Mouse (Mus musculus): ENCODE results near the gene Morc3. TPM values are rescaled to one million over a fixed set of nuclear protein-coding genes. Genes with fewer than 3 reads are reported as not detected.

Gene Morc3
- polyA plus RNA-seq, 1 experiment from 2014 or later = 33.4 TPM

GRCm38 (mm10) chr16:93917712-93918678 is 86.1 kb downstream of the Morc3 start:
- no peaks in the 10 kb centered on the region for H3K36me3 ChIP-seq
- peaks cover 4% of the 10 kb centered on the region; the same call in 1 of the 2 replicates for H3K4me1 ChIP-seq
- no peak overlapping the region for H3K9ac ChIP-seq
- H3K4me2 ChIP-seq (replicated peaks) = peak overlapping the region; percentile 47
- 46% methylated on average over 19 of the region's 22 CpGs for WGBS
- 0 out of 2 replicates have a peak, but pooled peaks cover 2% of the 10 kb centered on the region for H3K27me3 ChIP-seq
- H3K4me3 ChIP-seq = no peak overlapping the region
- H3K9me3 ChIP-seq (replicated peaks) = no peaks in the 10 kb centered on the region
- H3K27ac ChIP-seq = no peak overlapping the region
- peak; percentile 50; the same call in 1 of the 2 replicates for ATAC-seq (ENCODE audit: low FRiP score)

GRCm38 (mm10) chr16:93918679-93919060 is 86.7 kb downstream of the Morc3 start:
- Histone ChIP-seq H3K9ac (no peak overlapping the region), H3K9me3 (replicated peaks) (no peaks in the 10 kb centered on the region), H3K27me3 (0 out of 2 replicates have a peak, but pooled peaks cover 2% of the 10 kb centered on the region), H3K4me1 (peaks cover 4% of the 10 kb centered on the region; the same call in 1 of the 2 replicates), H3K36me3 (no peaks in the 10 kb centered on the region), H3K4me2 (replicated peaks) (peak overlapping the region; percentile 47), H3K4me3 (no peak overlapping the region), H3K27ac (no peak overlapping the region)
- no peak for ATAC-seq (ENCODE audit: low FRiP score)
- WGBS = 56% methylated on average over 8 of the region's 8 CpGs

GRCm38 (mm10) chr16:93919189-93919588 is 87.3 kb downstream of the Morc3 start:
- Histone ChIP-seq H3K9ac (no peak overlapping the region), H3K4me3 (no peak overlapping the region), H3K9me3 (replicated peaks) (no peaks in the 10 kb centered on the region), H3K27ac (no peak overlapping the region), H3K36me3 (no peaks in the 10 kb centered on the region), H3K27me3 (0 out of 2 replicates have a peak, but pooled peaks cover 2% of the 10 kb centered on the region), H3K4me2 (replicated peaks) (no peak overlapping the region), H3K4me1 (peaks cover 4% of the 10 kb centered on the region; the same call in 1 of the 2 replicates)
- 68% methylated on average over 20 of the region's 20 CpGs for WGBS
- 0 out of 2 replicates have a peak, but pooled peaks have one; percentile 38 for ATAC-seq (ENCODE audit: low FRiP score)

- Histone ChIP-seq H3K4me3 (no peak overlapping the region), H3K36me3 (no peaks in the 10 kb centered on the region), H3K4me1 (peaks cover 4% of the 10 kb centered on the region; the same call in 1 of the 2 replicates), H3K4me2 (replicated peaks) (no peak overlapping the region), H3K27me3 (0 out of 2 replicates have a peak, but pooled peaks cover 2% of the 10 kb centered on the region), H3K9me3 (replicated peaks) (no peaks in the 10 kb centered on the region), H3K9ac (no peak overlapping the region), H3K27ac (no peak overlapping the region)
- WGBS = 67% methylated on average over 4 of the region's 4 CpGs
- ATAC-seq (ENCODE audit: low FRiP score) = no peak
Measured at GRCm38 (mm10) chr16:93920673-93921072, 88.8 kb downstream of the Morc3 start.

GRCm38 (mm10) chr16:93922835-93923389 is 91.0 kb downstream of the Morc3 start:
- Histone ChIP-seq H3K27me3 (0 out of 2 replicates have a peak, but pooled peaks cover 2% of the 10 kb centered on the region), H3K4me3 (no peak overlapping the region), H3K4me1 (peaks cover 4% of the 10 kb centered on the region; the same call in 1 of the 2 replicates), H3K9me3 (replicated peaks) (no peaks in the 10 kb centered on the region), H3K27ac (no peak overlapping the region), H3K9ac (no peak overlapping the region), H3K4me2 (replicated peaks) (no peak overlapping the region), H3K36me3 (no peaks in the 10 kb centered on the region)
- no peak for ATAC-seq (ENCODE audit: low FRiP score)
- WGBS = 85% methylated on average over 5 of the region's 5 CpGs

GRCm38 (mm10) chr16:93923788-93924187 is 91.9 kb downstream of the Morc3 start:
- Histone ChIP-seq H3K36me3 (no peaks in the 10 kb centered on the region), H3K4me2 (replicated peaks) (no peak overlapping the region), H3K4me3 (no peak overlapping the region), H3K9me3 (replicated peaks) (no peaks in the 10 kb centered on the region), H3K9ac (no peak overlapping the region), H3K27ac (no peak overlapping the region), H3K27me3 (0 out of 2 replicates have a peak, but pooled peaks cover 2% of the 10 kb centered on the region), H3K4me1 (no peaks in the 10 kb centered on the region)
- ATAC-seq (ENCODE audit: low FRiP score) = no peak
- WGBS = 78% methylated on average over 7 of the region's 7 CpGs

Other genes with a start within 250 kb of the Morc3 start
- 14.3 and 16.5 TPM in 2 replicates for gene Setd4, start 228.1 kb upstream of the Morc3 start, polyA plus RNA-seq (2016; fragmentation: Nextera tagmentation; extraction: Ambion mirVana)
- 122 and 125 TPM in 2 replicates for gene Cbr1, start 226.3 kb upstream of the Morc3 start, polyA plus RNA-seq (2016; fragmentation: Nextera tagmentation; extraction: Ambion mirVana)
- gene Gm5678, start 204.0 kb upstream of the Morc3 start, polyA plus RNA-seq (2016; fragmentation: Nextera tagmentation; extraction: Ambion mirVana) = not detected in 2 replicates
- gene Cbr3, start 148.9 kb upstream of the Morc3 start, polyA plus RNA-seq (2016; fragmentation: Nextera tagmentation; extraction: Ambion mirVana) = 0.30 and 0.53 TPM in 2 replicates
- gene Dop1b, start 120.2 kb upstream of the Morc3 start, polyA plus RNA-seq (2016; fragmentation: Nextera tagmentation; extraction: Ambion mirVana) = 22.4 and 25.2 TPM in 2 replicates
- 48.4 and 55.1 TPM in 2 replicates for gene Chaf1b, start 51.8 kb downstream of the Morc3 start, polyA plus RNA-seq (2016; fragmentation: Nextera tagmentation; extraction: Ambion mirVana)
- 0.16 and 0.17 TPM in 2 replicates for gene Cldn14, start 176.7 kb downstream of the Morc3 start, polyA plus RNA-seq (2016; fragmentation: Nextera tagmentation; extraction: Ambion mirVana)